Mouse (Mus musculus) hindbrain, embryonic 16.5 days (tissue): ENCODE measurements around the gene Ift122. TPM values are rescaled to one million over a fixed set of nuclear protein-coding genes. Genes with fewer than 3 reads are reported as not detected.
"Not testable (repeated sequence)": the region's sequence is repeated elsewhere in the genome, so short reads cannot be mapped to it uniquely, and the experiment has no call there.

ENCODE experiments used
- ATAC-seq: fragments of 200-750 bp; cut with Nextera tagmentation; 2 replicates; pipeline ENCODE4 v1.8.0; 2017; ENCODE audit warnings: moderate TSS enrichment, moderate library complexity
- H3K27ac ChIP-seq: fragments of 300-500 bp; sonication (generic); 2 replicates; pipeline ENCODE4 v1.5.1; 2014; ENCODE audit warnings: low read depth, mild to moderate bottlenecking, control low read depth, low read length, moderate library complexity
- H3K27me3 ChIP-seq: fragments of 300-500 bp; sonication (generic); replicated peaks from 2 replicates; pipeline ENCODE4 v1.6.1; 2014; ENCODE audit warnings: low read length; ENCODE audit not compliant: control insufficient read depth, insufficient read depth
- H3K36me3 ChIP-seq: fragments of 300-500 bp; sonication (generic); 2 replicates; pipeline ENCODE4 v1.6.1; 2014; ENCODE audit warnings: mild to moderate bottlenecking, low read length, moderate library complexity, mixed read lengths; ENCODE audit not compliant: control insufficient read depth, insufficient read depth
- H3K4me1 ChIP-seq: fragments of 300-500 bp; sonication (generic); 2 replicates; pipeline ENCODE4 v1.6.1; 2014; ENCODE audit warnings: low read depth, low read length; ENCODE audit not compliant: control insufficient read depth, insufficient read depth
- H3K4me2 ChIP-seq: fragments of 300-500 bp; sonication (generic); 2 replicates; pipeline ENCODE4 v1.6.1; 2014; ENCODE audit warnings: mild to moderate bottlenecking, low read length, control low read depth, moderate library complexity
- H3K4me3 ChIP-seq: fragments of 300-500 bp; sonication (generic); 2 replicates; pipeline ENCODE4 v1.5.1; 2014; ENCODE audit warnings: mild to moderate bottlenecking, low read length, control low read depth, moderate library complexity
- H3K9ac ChIP-seq: fragments of 300-500 bp; sonication (generic); 2 replicates; pipeline ENCODE4 v1.6.1; 2014; ENCODE audit warnings: low read depth, mild to moderate bottlenecking, control low read depth, low read length, moderate library complexity
- H3K9me3 ChIP-seq: fragments of 300-500 bp; sonication (generic); 2 replicates; pipeline ENCODE4 v1.6.1; 2014; ENCODE audit warnings: mild to moderate bottlenecking, low read length, moderate library complexity; ENCODE audit not compliant: control insufficient read depth
- WGBS: fragments of 180-500 bp; shearing (Covaris S2); extraction: QIAGEN DNeasy Blood & Tissue Kit; methylation state at CpG from one replicate; pipeline ENCODE4 v1.1.7; 2014; 5-methylcytosine and 5-hydroxymethylcytosine counted together
- polyA plus RNA-seq: library from polyadenylated mRNA; unstranded; fragments of >200 nt; fragmentation: Nextera tagmentation; extraction: Ambion mirVana; gene quantifications from 2 replicates; pipeline ENCODE4 v1.2.1, GENCODE M21; 2015

The Ift122 gene
- polyA plus RNA-seq, 1 experiment from 2014 or later = 31.4 TPM

DNA sequence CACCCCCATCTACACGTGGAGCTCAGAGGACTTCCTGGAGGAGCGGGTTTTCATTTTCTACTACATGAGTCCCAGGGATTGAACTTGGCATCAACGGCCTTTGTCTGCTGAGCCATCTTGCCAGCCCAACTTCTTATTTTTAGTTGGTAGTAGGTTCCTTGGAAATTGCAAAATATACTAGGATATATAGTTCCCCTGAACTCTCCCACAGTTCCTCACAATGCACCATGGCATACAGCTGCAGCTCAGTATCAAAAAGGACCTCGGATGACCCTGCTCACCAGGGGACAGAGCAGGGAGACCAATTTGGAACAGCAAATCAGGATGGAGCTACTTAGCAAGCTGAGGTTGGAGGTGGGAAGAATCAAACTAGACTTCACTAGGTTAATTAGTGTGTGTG lies 38.2 kb upstream of the Ift122 start:
- no peaks in the 10 kb centered on the region for H3K36me3 ChIP-seq
- no peak for ATAC-seq
- H3K4me1 ChIP-seq = no peaks in the 10 kb centered on the region
- H3K27ac ChIP-seq = no peak overlapping the region
- H3K9ac ChIP-seq = no peak overlapping the region
- H3K9me3 ChIP-seq = no peaks in the 10 kb centered on the region
- H3K4me2 ChIP-seq = no peak overlapping the region
- no peak overlapping the region for H3K4me3 ChIP-seq
- WGBS = 82% methylated on average over 4 of the region's 4 CpGs
- no peaks in the 10 kb centered on the region for H3K27me3 ChIP-seq

- no peaks in the 10 kb centered on the region for H3K4me1 ChIP-seq
- H3K9ac ChIP-seq = peak overlapping the region; percentile 27; the same call in 1 of the 2 replicates
- H3K27ac ChIP-seq = no peak overlapping the region
- no peak overlapping the region for H3K4me2 ChIP-seq
- no peak for ATAC-seq
- no peak overlapping the region for H3K4me3 ChIP-seq
- H3K36me3 ChIP-seq = no peaks in the 10 kb centered on the region
- no peaks in the 10 kb centered on the region for H3K27me3 ChIP-seq
- H3K9me3 ChIP-seq = no peaks in the 10 kb centered on the region
- WGBS = 60% methylated on average over 2 of the region's 2 CpGs
These were observed 35.1 kb upstream of the Ift122 start for GRCm38 (mm10) chr6:115818129-115818528.

- Histone ChIP-seq H3K27ac (no peak overlapping the region), H3K9me3 (no peaks in the 10 kb centered on the region), H3K4me1 (no peaks in the 10 kb centered on the region), H3K36me3 (no peaks in the 10 kb centered on the region), H3K4me3 (no peak overlapping the region), H3K4me2 (no peak overlapping the region), H3K9ac (no peak overlapping the region), H3K27me3 (no peaks in the 10 kb centered on the region)
- 88% methylated on average over 8 of the region's 8 CpGs for WGBS
- no peak for ATAC-seq
These were observed 31.9 kb upstream of the Ift122 start for GRCm38 (mm10) chr6:115821216-115821993.

GRCm38 (mm10) chr6:115823850-115824464 lies 29.3 kb upstream of the Ift122 start:
- peak overlapping the region; percentile 22; the same call in 1 of the 2 replicates for H3K4me2 ChIP-seq
- H3K36me3 ChIP-seq, H3K9ac ChIP-seq, H3K9me3 ChIP-seq, H3K27me3 ChIP-seq, H3K4me1 ChIP-seq, H3K27ac ChIP-seq, H3K4me3 ChIP-seq: not testable (repeated sequence)
- peak; percentile 88 for ATAC-seq
- WGBS = 5% methylated on average over 5 of the region's 11 CpGs

GRCm38 (mm10) chr6:115830779-115831601 lies 22.3 kb upstream of the Ift122 start:
- Histone ChIP-seq H3K9ac (no peak overlapping the region), H3K9me3 (no peaks in the 10 kb centered on the region), H3K4me2 (no peak overlapping the region), H3K27ac (no peak overlapping the region), H3K27me3 (no peaks in the 10 kb centered on the region), H3K36me3 (no peaks in the 10 kb centered on the region), H3K4me3 (no peak overlapping the region), H3K4me1 (no peaks in the 10 kb centered on the region)
- ATAC-seq = no peak
- 83% methylated on average over 6 of the region's 6 CpGs for WGBS

DNA sequence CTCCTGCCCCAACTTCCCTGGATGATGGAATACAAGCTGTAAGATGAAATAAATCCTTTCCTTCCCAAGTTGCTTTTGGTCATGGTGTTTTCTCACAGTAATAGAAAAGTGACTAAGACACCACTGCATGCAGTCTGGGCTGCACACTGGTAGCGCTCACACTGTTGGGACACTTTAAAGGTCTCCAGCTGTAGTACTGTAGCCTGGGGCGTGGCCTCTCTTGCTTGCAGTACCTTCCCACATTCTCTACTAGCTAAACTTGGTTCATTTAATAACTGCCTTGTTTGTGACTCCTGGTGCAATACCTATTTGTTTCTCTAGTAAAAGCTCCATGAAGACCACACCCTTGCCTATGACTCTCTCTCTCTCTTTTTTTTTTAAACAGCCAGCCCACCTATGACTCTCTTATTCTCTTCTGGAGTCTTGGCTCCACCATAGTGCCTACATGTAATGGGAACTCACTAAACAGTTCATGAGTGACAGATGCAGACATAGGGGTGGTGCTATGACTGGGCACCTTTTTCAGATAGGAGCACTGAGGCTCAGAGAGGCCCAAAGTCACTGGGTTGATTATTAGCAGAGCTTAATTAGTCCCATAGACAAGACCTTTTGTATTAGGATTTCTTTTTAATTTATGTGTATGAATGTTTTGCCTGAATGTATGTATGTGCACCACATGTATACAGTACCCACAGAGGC lies 21.0 kb upstream of the Ift122 start:
- no peak overlapping the region for H3K27ac ChIP-seq
- H3K9ac ChIP-seq = no peak overlapping the region
- H3K27me3 ChIP-seq = no peaks in the 10 kb centered on the region
- no peak overlapping the region for H3K4me3 ChIP-seq
- 94% methylated on average over 2 of the region's 2 CpGs for WGBS
- H3K4me1 ChIP-seq = no peaks in the 10 kb centered on the region
- H3K36me3 ChIP-seq = no peaks in the 10 kb centered on the region
- no peak for ATAC-seq
- H3K4me2 ChIP-seq = no peak overlapping the region
- no peaks in the 10 kb centered on the region for H3K9me3 ChIP-seq

DNA sequence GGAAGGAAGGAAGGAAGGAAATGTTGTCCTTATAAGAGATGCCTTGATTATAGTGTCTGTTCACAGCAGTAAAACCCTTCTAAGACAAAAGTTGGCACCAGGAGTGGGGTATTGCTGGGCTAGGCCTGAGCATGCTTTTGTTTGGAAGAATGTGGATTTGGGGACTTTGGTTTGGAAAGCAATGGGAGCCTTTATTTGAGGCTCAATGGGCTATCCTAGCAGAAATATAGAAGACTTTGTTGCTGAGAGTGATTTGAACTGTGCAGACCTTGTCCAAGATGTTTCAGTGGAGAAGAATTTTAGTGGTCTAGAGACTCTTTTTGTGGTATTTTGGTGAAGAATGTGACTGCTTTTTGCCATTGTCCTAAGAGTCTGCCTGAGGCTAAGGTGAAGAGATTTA lies 19.4 kb upstream of the Ift122 start:
- Histone ChIP-seq H3K4me2 (no peak overlapping the region), H3K9ac (no peak overlapping the region), H3K36me3 (no peaks in the 10 kb centered on the region), H3K4me1 (peaks cover 10% of the 10 kb centered on the region), H3K27me3 (no peaks in the 10 kb centered on the region), H3K27ac (no peak overlapping the region), H3K4me3 (no peak overlapping the region), H3K9me3 (no peaks in the 10 kb centered on the region)
- no peak for ATAC-seq

- WGBS = under 1% methylated on average over 19 of the region's 19 CpGs
- no peaks in the 10 kb centered on the region for H3K36me3 ChIP-seq
- no peaks in the 10 kb centered on the region for H3K9me3 ChIP-seq
- H3K27me3 ChIP-seq = no peaks in the 10 kb centered on the region
- peak within 1 kb of the TSS; percentile 85 for H3K4me2 ChIP-seq
- peak; percentile 95 for ATAC-seq
- H3K4me1 ChIP-seq = peaks cover 10% of the 10 kb centered on the region
- H3K27ac ChIP-seq = peak within 1 kb of the TSS; percentile 69
- peak within 1 kb of the TSS; percentile 59 for H3K9ac ChIP-seq
- H3K4me3 ChIP-seq = peak within 1 kb of the TSS; percentile 45
These were observed 15.1 kb upstream of the Ift122 start, which contains the start of gene Efcab12 for GRCm38 (mm10) chr6:115838161-115838597. Gene Efcab12 (minus strand): TSS chr6:115838412.
